Mouse (Mus musculus) cerebellum, postnatal 10 days (tissue): ENCODE results near the gene Hsf2bp.

Experiments used
- DNase-seq, 2 experiments: peaks; one replicate each; pipeline ENCODE4 v3.0.0; 2021; ENCODE audit warnings: mixed read lengths in 2 of 2

Hsf2bp gene

GRCm38 (mm10) chr17:32035609-32036508 is at the start of gene Hsf2bp, which contains the start of gene Rrp1b:
TSS of gene Hsf2bp (minus strand) at chr17:32036349.
TSS of gene Rrp1b (plus strand) at chr17:32036100.
- peak; percentile 90 to 92 for DNase-seq

GRCm38 (mm10) chr17:32083351-32083750 is 47.2 kb upstream of the Hsf2bp start:
- DNase-seq = no peak

- DNase-seq = peak; percentile 69 to 73
These were observed 39.0 kb upstream of the Hsf2bp start for GRCm38 (mm10) chr17:32075164-32075563.

- no peak for DNase-seq
These were observed 38.5 kb upstream of the Hsf2bp start for GRCm38 (mm10) chr17:32074658-32075057.

GRCm38 (mm10) chr17:32073359-32073758 is 37.2 kb upstream of the Hsf2bp start:
- peak; percentile 91 to 93 for DNase-seq

- no peak for DNase-seq
These were observed 32.7 kb upstream of the Hsf2bp start for GRCm38 (mm10) chr17:32068810-32069209.

GRCm38 (mm10) chr17:32068381-32068780 is 32.2 kb upstream of the Hsf2bp start:
- DNase-seq = no peak

- DNase-seq = no peak
These were observed 31.4 kb upstream of the Hsf2bp start for GRCm38 (mm10) chr17:32067541-32067940.

GRCm38 (mm10) chr17:32064762-32065161 is 28.6 kb upstream of the Hsf2bp start:
- DNase-seq = peak in 1 of 2 experiments; percentile 28

- DNase-seq = no peak
These were observed 27.5 kb upstream of the Hsf2bp start for GRCm38 (mm10) chr17:32063654-32064053.

- no peak for DNase-seq
These were observed 25.1 kb upstream of the Hsf2bp start for GRCm38 (mm10) chr17:32061219-32061618.

GRCm38 (mm10) chr17:32059084-32059483 is 22.9 kb upstream of the Hsf2bp start:
- DNase-seq = no peak

- no peak for DNase-seq
These were observed 21.7 kb upstream of the Hsf2bp start for GRCm38 (mm10) chr17:32057843-32058242.

- no peak for DNase-seq
These were observed 17.5 kb upstream of the Hsf2bp start for GRCm38 (mm10) chr17:32053677-32054076.

GRCm38 (mm10) chr17:32052237-32053080 is 16.3 kb upstream of the Hsf2bp start:
- DNase-seq = peak; percentile 30 to 49

GRCm38 (mm10) chr17:32050609-32051008 is 14.5 kb upstream of the Hsf2bp start:
- no peak for DNase-seq

GRCm38 (mm10) chr17:32049914-32050313 is 13.8 kb upstream of the Hsf2bp start:
- no peak for DNase-seq

- no peak for DNase-seq
These were observed 12.2 kb upstream of the Hsf2bp start for GRCm38 (mm10) chr17:32048351-32048750.

- no peak for DNase-seq
These were observed 10.4 kb upstream of the Hsf2bp start for GRCm38 (mm10) chr17:32046541-32046940.

- no peak for DNase-seq
These were observed 4.1 kb upstream of the Hsf2bp start for GRCm38 (mm10) chr17:32040263-32040662.

- DNase-seq = no peak
These were observed 625 bp upstream of the Hsf2bp start for GRCm38 (mm10) chr17:32036509-32037438.

- no peak for DNase-seq
These were observed 1.8 kb downstream of the Hsf2bp start for GRCm38 (mm10) chr17:32034322-32034721.
